Mouse (Mus musculus) neural tube, embryonic 10.5 days (tissue): Measurements from ENCODE around the gene Thap3.

Experiments
- DNase-seq: peaks from one replicate; pipeline ENCODE4 v3.0.0-alpha.2; 2017; ENCODE audit warnings: low spot score; ENCODE audit errors: extremely low spot score

The Thap3 gene

GRCm38 (mm10) chr4:152009076-152010051 is 20.6 kb upstream of the Thap3 start:
- no peak for DNase-seq

DNA sequence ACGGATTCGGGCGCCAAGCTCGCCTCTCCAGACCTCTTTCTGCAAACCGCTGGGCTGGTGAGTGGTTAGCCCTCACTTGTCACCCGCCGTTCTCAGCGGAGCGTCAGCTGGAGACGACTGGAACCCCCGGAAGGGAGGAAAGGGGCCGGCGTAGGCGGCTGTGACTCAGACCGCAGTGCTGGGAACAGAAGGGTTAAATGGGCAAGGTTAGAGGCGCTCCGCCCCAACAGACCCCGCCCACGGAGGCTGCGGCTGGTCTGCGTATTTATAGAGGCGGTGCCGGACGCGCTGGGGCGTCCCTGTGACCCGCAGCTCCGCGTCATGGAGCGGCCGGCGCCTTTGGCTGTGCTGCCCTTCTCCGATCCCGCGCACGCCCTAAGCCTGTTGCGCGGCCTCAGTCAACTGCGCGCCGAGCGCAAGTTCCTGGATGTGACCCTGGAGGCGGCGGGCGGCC is 19.9 kb upstream of the Thap3 start, which contains the start of gene Klhl21:
Gene Klhl21, plus strand, starts transcription at position 182 of the 454 bp plus-strand sequence.
- peak; percentile 91 for DNase-seq

DNA sequence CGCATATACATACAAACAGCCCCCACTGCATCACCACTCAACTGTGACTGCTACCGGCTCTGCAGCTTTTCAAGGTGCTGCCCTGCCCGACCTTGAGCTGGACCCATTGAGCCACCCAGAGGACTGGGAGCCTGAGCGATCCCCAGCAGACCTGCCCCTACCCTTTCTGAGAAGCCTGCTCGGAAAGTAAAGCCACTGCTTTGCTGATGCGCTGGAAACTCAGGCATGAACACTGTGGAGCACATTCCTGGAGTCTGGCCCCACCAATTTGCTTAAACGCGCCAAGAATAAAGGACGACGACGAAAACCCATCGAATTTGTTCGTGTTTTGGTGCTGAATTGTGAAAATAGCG is 19.3 kb upstream of the Thap3 start:
- DNase-seq, result no peak

DNA sequence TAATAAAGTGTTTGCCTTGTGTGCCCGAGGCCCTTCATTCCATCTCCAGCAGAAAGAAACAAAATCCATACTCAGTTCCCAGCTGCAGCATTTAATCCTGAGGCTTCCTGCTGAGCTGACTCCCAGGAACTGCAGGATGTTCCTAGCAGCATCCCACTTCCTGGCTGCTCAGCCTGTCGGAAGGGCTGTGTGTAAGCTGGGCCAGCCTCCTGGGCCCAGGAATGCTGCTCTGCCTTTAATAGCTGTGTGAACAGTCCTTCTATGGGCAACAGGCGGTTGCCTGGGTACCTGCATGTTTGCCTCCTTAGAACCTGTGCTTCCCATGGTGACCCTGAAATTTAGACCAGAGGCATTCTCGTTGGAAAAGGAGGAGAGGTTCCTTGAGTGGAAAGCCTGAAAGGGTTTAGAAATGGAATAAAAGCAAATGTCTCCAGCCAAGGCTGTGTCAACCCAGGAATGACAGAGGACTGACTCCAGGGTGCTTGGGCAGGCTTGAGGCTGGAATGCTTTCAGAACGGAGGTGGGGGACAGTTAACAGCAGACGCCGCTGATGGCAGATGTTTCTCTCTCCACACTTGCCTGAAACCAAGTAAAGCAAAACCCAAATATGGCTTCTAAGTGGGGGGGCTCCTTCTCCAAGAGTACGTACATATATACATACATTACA is 18.8 kb upstream of the Thap3 start:
- DNase-seq, result no peak

DNA sequence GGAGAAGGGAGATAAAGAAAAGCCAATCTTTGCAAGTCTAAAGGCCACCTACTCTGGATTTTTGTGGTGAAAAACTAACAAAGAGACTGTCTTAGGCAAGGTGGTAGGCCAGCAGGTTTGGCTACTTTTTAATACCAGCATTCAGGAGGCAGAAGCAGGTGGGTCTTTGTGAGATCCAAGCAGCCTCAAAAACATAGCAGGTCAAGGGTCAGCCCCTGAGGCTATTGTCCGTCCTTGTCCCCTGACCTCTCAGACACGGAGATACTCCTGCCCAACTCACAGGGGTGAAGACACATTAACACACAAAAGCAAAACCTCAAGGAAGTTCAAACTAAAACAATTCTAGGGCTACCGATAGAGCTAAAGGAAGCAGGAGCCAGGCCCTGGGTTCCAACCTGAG is 18.0 kb upstream of the Thap3 start:
- no peak for DNase-seq

DNA sequence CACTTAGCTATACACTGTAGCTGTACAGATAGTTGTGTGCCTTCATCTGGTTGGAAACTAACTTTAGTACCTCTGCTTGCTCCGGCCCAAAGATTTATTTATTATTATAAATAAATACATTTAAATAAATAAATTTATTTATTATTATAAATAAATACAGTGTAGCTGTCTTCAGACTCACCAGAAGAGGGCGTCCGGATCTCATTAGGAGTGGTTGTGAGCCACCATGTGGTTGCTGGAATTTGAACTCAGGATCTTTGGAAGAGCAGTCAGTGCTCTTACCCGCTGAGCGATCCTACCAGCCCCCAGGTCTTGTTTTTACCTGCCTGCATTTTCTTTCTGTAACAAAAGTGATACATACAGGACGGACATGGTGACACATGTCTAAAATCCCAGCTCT is 17.3 kb upstream of the Thap3 start:
- no peak for DNase-seq

DNA sequence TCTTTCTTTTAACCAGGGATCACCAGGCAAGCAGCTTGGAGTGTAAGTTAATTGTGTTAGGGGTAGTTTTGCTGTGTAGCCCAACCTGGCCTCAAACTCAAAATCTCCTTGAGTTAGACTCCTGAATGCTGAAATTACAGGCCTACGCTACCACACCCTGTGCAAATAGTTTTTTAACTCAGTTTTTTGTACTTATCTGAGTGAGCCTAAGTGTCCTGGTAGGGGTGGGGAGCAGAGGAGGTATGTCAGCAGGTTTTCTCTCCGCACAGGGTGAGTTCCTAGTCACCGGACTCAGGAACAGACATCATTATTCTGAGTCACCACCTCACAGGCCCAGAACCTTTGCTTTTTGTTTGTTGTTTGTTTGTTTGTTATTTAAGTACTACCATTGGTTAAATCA is 13.3 kb upstream of the Thap3 start:
- no peak for DNase-seq

DNA sequence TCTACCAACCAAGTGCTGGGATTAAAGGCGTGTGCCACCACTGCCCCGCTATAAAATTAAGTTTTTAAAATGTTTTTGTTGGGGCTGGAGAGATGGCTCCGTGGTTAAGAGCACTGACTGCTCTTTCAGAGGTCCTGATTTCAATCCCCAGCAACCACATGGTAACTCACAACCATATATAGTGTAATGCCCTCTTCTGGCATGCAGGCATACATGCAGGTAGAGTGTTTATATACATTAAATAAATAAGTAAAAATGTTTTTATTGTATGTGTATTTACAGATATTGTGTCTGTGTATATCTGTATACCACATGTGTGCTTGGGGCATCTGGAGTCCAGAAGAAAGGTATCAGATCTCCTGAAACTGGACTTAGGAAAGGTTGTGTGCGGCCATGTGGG is 12.5 kb upstream of the Thap3 start:
- no peak for DNase-seq

- DNase-seq, result no peak
Measured at GRCm38 (mm10) chr4:152000906-152001305, 12.1 kb upstream of the Thap3 start.

- no peak for DNase-seq
Measured at GRCm38 (mm10) chr4:151999481-151999880, 10.7 kb upstream of the Thap3 start.

DNA sequence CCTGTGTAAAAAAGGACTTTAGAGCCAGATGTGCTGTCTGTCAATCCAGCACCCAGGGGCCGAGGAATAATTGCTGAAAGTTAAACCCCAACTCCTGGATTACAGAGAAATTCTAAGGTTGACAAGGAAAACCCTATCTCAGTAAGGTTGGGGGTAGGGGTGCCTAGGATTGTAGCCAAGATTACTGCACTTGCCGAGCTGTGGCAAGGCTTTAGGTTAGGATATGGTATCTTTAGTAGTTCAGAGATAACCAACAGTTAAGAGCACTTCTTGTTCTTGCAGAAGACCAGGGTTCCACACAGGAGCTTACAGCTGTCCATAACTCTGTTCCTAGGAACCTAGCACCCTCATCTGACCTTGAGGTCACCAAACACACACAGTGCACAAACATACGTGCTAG is 8.9 kb upstream of the Thap3 start:
- DNase-seq, result no peak

DNA sequence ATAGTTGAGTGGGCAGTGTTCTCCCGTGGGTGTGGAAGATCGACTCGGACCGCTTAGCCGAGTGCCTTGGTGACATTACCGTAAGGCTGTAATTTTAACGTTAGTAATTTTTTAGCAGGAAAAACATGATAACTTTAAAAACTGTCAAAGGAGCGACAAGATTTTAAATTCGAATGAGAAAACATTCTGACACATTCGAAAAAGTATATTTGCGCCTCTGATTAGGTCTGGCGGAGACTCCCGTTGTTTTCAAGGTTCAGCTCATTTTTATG is 8.1 kb upstream of the Thap3 start:
- no peak for DNase-seq

DNA sequence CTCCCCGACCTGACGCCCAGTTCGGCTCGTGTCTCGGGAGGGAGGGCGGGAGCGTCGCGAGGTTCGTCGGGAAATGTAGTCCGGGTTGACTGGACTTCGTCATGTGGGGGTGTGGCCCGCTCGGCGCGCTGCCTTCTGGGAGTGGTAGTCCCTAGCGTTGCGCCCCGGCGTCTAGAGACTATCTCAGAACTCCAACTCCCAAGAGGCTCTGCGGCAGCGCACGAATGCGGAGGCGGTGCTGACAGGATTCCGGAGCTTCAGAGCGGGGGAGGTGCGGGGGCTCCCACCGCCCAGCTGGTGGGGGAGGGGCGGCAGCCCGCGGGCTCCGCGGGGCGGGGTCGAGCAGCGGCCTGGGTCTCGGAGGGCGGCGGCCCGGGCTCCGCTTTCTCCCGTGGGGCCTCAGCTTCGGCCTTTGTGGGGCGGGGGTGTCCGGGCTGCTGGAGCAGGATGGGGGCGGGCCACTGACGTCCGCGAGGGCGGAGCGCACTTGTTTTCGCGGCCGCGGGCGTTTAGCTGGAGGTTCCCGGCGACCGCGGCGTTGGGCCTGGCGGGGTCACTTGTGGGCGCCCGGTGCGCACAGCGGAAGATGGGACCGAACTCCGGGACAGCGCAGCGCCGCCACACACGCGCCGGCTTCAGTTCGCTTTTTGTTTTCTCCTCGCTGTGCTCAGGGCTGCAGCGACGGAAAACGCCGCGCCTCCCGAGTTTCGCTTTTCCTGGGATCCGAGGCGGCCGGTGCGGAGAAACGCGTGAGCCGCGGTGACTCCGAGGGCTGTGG is 7.6 kb upstream of the Thap3 start, which contains the start of gene Phf13:
Gene Phf13, minus strand, starts transcription at position 86 of the 778 bp plus-strand sequence.
- DNase-seq, result peak; percentile 99

DNA sequence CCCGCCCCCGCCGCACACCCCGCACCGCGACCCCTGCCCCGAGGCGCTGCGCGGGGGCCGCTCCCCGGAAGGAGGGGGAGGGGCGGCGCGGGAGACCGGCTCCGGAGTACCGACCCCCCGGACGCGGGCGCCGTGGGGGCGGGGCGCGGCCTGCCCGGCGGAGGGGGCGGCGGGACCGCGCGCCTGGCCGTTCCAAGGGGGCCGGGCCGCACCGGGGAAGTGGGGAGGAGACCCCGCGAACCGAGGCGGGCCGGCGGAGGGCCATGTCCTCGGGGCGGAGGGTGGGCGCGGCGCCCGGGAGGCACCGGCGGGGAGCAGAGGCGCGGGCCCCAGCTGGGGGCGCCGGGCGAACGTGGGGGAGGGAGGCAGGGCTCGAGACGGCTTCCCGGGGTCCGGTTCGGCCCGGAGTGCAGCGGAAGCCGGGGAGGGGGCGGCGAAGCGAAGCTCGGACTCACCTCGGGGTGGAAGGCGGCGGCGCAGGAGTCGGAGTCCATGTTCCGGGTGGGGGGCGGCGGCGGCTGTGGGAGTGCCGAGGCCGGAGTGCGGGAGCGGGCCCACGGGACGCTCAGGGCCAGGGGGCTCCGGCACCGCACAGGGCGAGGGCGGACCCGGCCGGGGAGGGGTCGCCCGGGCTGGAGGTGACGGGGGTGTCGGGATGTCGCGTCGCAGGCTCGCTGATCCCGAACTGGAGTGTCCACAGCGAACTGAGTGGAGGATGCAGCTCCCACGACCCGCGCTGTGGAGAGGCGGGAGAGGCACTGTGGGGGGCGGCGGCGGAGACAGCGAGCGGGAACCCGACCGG is 6.8 kb upstream of the Thap3 start:
- DNase-seq, result no peak

GRCm38 (mm10) chr4:151994228-151995171 is 5.7 kb upstream of the Thap3 start:
- DNase-seq, result peak; percentile 65

DNA sequence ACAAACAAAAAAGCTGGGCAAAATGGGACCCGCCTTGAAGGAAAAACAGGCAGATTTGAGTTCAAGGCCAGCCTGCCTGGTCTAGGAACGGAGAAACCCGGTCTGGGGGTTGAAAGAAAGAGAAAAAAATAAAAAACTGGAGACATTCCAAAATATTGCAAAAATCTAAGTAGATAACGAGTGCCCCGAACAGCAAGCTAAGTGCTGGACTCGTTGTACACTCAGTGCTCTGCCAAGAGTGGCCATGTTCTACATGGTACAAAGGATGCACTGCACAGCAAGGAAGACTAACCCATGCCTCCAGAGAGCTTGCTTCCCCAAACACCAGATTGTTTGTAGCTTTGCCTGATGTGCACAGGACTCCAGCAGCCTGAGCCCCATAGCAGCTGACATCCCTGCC is 4.2 kb upstream of the Thap3 start:
- no peak for DNase-seq

DNA sequence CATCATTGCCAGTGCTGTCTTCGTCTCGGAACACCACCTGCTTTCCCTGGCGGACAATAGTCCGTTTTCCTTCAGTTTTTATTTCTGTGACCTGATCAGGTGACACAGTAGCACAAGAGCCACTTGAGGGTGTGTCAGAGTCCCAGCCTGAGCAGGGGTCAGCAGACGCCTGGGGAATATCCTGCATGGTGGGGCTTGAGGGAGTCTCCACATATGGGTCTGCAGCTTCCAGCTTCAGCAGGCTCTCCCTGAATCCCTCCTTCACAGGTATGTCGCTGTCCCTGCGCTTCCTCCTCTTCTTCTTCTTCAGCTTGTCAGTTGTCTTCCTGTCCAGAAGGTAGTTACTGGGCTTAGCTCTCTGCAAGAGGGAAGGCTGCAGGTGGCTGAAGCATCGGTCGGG is 3.3 kb upstream of the Thap3 start:
- no peak for DNase-seq

- DNase-seq, result peak; percentile 38
Measured at GRCm38 (mm10) chr4:151989110-151989488, 302 bp upstream of the Thap3 start.

DNA sequence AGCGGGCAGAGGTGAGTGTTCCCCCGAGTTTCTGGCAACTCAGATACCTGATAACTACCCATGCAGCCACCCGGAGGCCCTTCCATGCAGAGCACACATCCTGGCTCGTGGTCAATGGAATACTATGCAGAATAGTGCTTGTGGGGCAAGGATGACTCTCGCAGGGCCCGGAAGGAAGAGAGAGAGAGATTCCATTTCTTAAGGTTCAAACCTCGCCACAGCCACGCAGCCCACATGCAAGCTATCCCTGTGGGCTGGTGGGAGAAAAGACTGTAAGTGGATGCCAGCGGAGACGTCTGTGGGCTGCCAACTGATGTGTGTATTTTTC is 819 bp downstream of the Thap3 start:
- DNase-seq, result no peak

DNA sequence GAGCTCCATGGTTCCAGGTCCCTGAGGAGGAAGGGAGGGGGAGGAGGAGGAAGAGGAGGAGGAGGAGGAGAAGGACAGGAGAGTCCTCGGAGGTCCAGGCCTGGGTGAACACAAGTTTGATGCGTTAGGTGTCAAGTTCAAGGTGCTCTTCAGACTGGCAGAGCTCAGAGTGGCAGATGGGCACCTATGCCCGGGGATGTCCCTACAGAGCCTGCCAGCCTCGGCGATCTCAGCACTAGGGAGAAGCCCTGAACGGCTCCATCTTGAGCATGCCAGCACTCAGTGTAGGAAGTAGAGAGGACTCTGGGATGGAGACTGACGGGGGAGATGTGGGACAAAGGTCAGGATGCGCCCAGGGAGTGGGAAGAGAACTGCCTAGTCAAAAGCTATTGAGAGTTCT is 2.1 kb downstream of the Thap3 start:
- no peak for DNase-seq
